Mouse (Mus musculus) C2C12 (cell line): Measurements from ENCODE around the gene Macrod1. TPM values are rescaled to one million over a fixed set of nuclear protein-coding genes. Genes with fewer than 3 reads are reported as not detected.

ENCODE experiments used
- H3K27me3 ChIP-seq: one replicate; pipeline ENCODE4 v1.6.1; 2011; ENCODE audit not compliant: control insufficient read depth, insufficient read depth, insufficient read length
- H3K36me3 ChIP-seq: one replicate; pipeline ENCODE4 v1.6.1; 2011; ENCODE audit not compliant: control insufficient read depth, insufficient read depth
- H3K4me3 ChIP-seq: one replicate; pipeline ENCODE4 v1.5.1; 2011; ENCODE audit warnings: mild to moderate bottlenecking, control low read depth; ENCODE audit not compliant: poor library complexity, insufficient read depth, severe bottlenecking
- H3K79me2 ChIP-seq: one replicate; pipeline ENCODE4 v1.6.1; 2011; ENCODE audit not compliant: control insufficient read depth, insufficient read depth
- H3K79me3 ChIP-seq: one replicate; pipeline ENCODE4 v1.6.1; 2011; ENCODE audit warnings: low read depth, control low read depth
- H3ac ChIP-seq: one replicate; pipeline ENCODE3; 2011; ENCODE audit warnings: low read depth; ENCODE audit not compliant: control insufficient read depth, insufficient read length
- CEBPB ChIP-seq: IDR thresholded peaks from one replicate; pipeline ENCODE4 v1.6.1; 2011; ENCODE audit warnings: low read depth, mild to moderate bottlenecking, control low read depth, moderate library complexity
- CTCF ChIP-seq: IDR thresholded peaks from one replicate; pipeline ENCODE4 v1.5.1; 2011; ENCODE audit not compliant: control insufficient read depth, insufficient read depth, insufficient read length
- FOSL1 ChIP-seq: IDR thresholded peaks from one replicate; pipeline ENCODE4 v1.8.0; 2011; ENCODE audit warnings: mild to moderate bottlenecking, low read length; ENCODE audit not compliant: poor library complexity, insufficient read depth, severe bottlenecking
- MAX ChIP-seq: IDR thresholded peaks from one replicate; pipeline ENCODE4 v1.6.1; 2011; ENCODE audit warnings: mild to moderate bottlenecking, control low read depth
- MYOD1 ChIP-seq: IDR thresholded peaks from one replicate; pipeline ENCODE4 v1.6.1; 2011; ENCODE audit warnings: low read depth; ENCODE audit not compliant: control insufficient read depth, insufficient read length
- MYOG ChIP-seq: IDR thresholded peaks from one replicate; pipeline ENCODE4 v1.6.1; 2011; ENCODE audit not compliant: control insufficient read depth, insufficient read length; ENCODE audit errors: extremely low read depth
- USF1 ChIP-seq: IDR thresholded peaks from one replicate; pipeline ENCODE4 v1.6.1; 2011; ENCODE audit warnings: low read depth, mild to moderate bottlenecking, control low read depth, moderate library complexity
- polyA plus RNA-seq: library from polyadenylated mRNA; unstranded; fragments of >200 nt; fragmentation: generic; extraction: Trizol; gene quantifications from one replicate; pipeline ENCODE4 v1.2.1, GENCODE M21; 2012; ENCODE audit warnings: missing spikeins

The Macrod1 gene
- polyA plus RNA-seq, 1 experiment = 8.3 TPM

GRCm38 (mm10) chr19:7205753-7206736 lies 149.4 kb downstream of the Macrod1 start, which contains the start of gene Otub1:
Otub1 (minus strand) TSS chr19:7206316.
- Histone ChIP-seq H3K27me3 (no peaks in the 10 kb centered on the region), H3ac (peak within 1 kb of the TSS; percentile 83), H3K4me3 (peak within 1 kb of the TSS; percentile 85), H3K79me3 (peaks cover 34% of the 10 kb centered on the region), H3K36me3 (peaks cover 36% of the 10 kb centered on the region), H3K79me2 (peaks cover 62% of the 10 kb centered on the region)
- TF ChIP-seq CEBPB (no peak), MAX (peak; percentile 8)

GRCm38 (mm10) chr19:7209907-7210646 lies 153.5 kb downstream of the Macrod1 start:
- Histone ChIP-seq H3K79me2 (peaks cover 73% of the 10 kb centered on the region), H3K36me3 (peaks cover 35% of the 10 kb centered on the region), H3K27me3 (no peaks in the 10 kb centered on the region), H3ac (no peak overlapping the region), H3K79me3 (peaks cover 35% of the 10 kb centered on the region), H3K4me3 (no peak overlapping the region)
- TF ChIP-seq MYOG = no peak
- TF ChIP-seq FOSL1 = no peak

GRCm38 (mm10) chr19:7212216-7212615 lies 155.6 kb downstream of the Macrod1 start:
- peaks cover 84% of the 10 kb centered on the region for H3K79me2 ChIP-seq
- H3K4me3 ChIP-seq = no peak overlapping the region
- peaks cover 48% of the 10 kb centered on the region for H3K36me3 ChIP-seq
- no peaks in the 10 kb centered on the region for H3K27me3 ChIP-seq
- TF ChIP-seq MAX (no peak), USF1 (no peak)
- H3ac ChIP-seq = no peak overlapping the region
- H3K79me3 ChIP-seq = peaks cover 50% of the 10 kb centered on the region

GRCm38 (mm10) chr19:7213010-7213409 lies 156.4 kb downstream of the Macrod1 start:
- TF ChIP-seq MYOG (no peak), CEBPB (no peak), MYOD1 (no peak), FOSL1 (no peak), CTCF (no peak), USF1 (no peak), MAX (no peak)
- Histone ChIP-seq H3K27me3 (no peaks in the 10 kb centered on the region), H3ac (no peak overlapping the region), H3K79me3 (peaks cover 51% of the 10 kb centered on the region), H3K4me3 (no peak overlapping the region), H3K79me2 (peaks cover 82% of the 10 kb centered on the region), H3K36me3 (peaks cover 48% of the 10 kb centered on the region)

- peaks cover 48% of the 10 kb centered on the region for H3K36me3 ChIP-seq
- peaks cover 50% of the 10 kb centered on the region for H3K79me3 ChIP-seq
- no peak overlapping the region for H3ac ChIP-seq
- TF ChIP-seq MYOG = no peak
- TF ChIP-seq USF1 = no peak
- TF ChIP-seq CTCF = no peak
- no peak for TF ChIP-seq MAX
- no peak for TF ChIP-seq CEBPB
- no peak for TF ChIP-seq MYOD1
- TF ChIP-seq FOSL1 = no peak
- H3K79me2 ChIP-seq = peaks cover 79% of the 10 kb centered on the region
- H3K4me3 ChIP-seq = no peak overlapping the region
- H3K27me3 ChIP-seq = no peaks in the 10 kb centered on the region
These were observed 157.9 kb downstream of the Macrod1 start for GRCm38 (mm10) chr19:7214484-7214883.
